Mouse (Mus musculus): ENCODE results near the gene Bpifb3. TPM values are rescaled to one million over a fixed set of nuclear protein-coding genes. Genes with fewer than 3 reads are reported as not detected.

The Bpifb3 gene
- polyA plus RNA-seq, 1 experiment from 2014 or later, result not detected

DNA sequence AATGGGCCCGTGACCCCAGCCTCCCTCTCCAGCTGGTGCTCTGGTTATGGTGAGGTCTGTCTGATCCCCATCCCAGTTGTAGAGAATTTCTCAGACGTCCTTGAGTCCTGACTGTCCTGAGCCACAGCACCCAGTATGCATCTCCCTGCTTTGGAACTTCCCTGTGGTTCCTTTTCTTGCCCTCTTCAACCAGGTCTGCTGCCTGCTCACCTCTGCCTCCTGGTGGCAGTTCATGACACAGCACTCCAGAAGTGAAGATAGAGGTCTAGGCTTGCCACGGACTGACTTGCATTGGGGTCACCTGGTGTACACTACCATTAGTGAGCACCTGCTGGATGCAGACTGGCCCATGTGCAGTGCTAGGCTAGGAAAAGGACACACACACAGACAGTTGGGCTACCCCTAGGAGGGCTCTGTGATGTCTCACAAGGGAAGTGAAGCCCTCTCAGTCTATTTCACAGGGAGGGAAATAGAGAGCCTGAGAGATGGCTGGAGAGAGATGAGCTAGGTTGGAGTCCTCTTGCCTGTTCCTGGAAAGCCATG is 11.9 kb downstream of the Bpifb3 start:
- Histone ChIP-seq H3K4me1 (ENCODE audit: control insufficient read depth, insufficient read depth, low read length) (no peaks in the 10 kb centered on the region; the same call in 1 of the 2 replicates), H3K9me3 (replicated peaks; ENCODE audit: control insufficient read depth, low read length, poor library complexity, severe bottlenecking) (no peaks in the 10 kb centered on the region), H3K27ac (ENCODE audit: low read length) (no peak overlapping the region), H3K27me3 (ENCODE audit: control insufficient read depth, insufficient read depth, low read depth, low read length) (no peaks in the 10 kb centered on the region), H3K4me2 (ENCODE audit: low read length) (no peak overlapping the region), H3K9ac (ENCODE audit: low read depth, low read length) (no peak overlapping the region), H3K4me3 (ENCODE audit: low read depth, low read length) (no peak overlapping the region), H3K36me3 (ENCODE audit: control insufficient read depth, insufficient read depth, low read length) (no peaks in the 10 kb centered on the region)
- WGBS, result 48% methylated on average over 3 of the region's 3 CpGs
- no peak for ATAC-seq

DNA sequence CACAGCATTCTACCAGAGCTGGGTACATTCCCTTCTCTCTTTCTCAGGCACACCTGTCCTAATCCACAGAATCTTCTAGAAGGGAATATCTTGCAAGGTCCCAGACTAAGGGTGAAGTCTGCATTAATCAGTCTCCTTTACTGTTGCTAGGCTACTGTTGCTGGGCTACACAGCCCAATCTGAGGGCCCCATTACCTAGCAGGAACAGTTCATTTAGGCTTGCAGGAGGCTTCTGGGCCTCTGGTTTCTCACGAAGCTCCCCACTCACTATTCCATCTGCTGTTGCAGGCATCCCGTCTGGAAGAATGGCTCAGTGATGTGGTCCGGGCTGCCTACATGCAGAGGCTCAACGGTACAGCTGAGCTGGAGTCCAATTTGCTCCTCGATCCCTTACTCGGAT is 13.1 kb downstream of the Bpifb3 start:
- Histone ChIP-seq H3K27me3 (ENCODE audit: control insufficient read depth, insufficient read depth, low read depth, low read length) (no peaks in the 10 kb centered on the region), H3K4me3 (ENCODE audit: low read depth, low read length) (no peak overlapping the region), H3K4me2 (ENCODE audit: low read length) (no peak overlapping the region), H3K9me3 (replicated peaks; ENCODE audit: control insufficient read depth, low read length, poor library complexity, severe bottlenecking) (no peaks in the 10 kb centered on the region), H3K4me1 (ENCODE audit: control insufficient read depth, insufficient read depth, low read length) (no peaks in the 10 kb centered on the region; the same call in 1 of the 2 replicates), H3K36me3 (ENCODE audit: control insufficient read depth, insufficient read depth, low read length) (no peaks in the 10 kb centered on the region), H3K9ac (ENCODE audit: low read depth, low read length) (no peak overlapping the region), H3K27ac (ENCODE audit: low read length) (no peak overlapping the region)
- peak; percentile 82 for ATAC-seq
- 42% methylated on average over 6 of the region's 6 CpGs for WGBS

DNA sequence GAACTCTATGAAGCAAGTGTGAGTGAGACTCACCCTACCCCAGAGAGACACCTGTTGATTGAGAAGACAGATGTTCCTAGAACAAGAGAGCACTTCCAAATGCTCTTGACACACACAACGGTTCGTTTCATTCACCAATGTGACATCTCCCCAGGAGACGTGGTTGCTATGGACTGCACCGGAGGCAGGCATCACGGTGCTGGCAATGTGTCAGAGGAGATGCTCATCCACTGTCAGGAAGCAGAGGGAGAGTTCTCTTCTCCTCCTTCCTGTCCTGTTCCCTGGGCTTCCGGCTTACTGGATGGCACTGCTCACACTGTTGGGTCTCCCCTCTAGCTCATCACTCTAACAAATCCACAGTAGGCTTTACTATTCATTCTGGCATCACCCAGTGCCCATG is 15.3 kb downstream of the Bpifb3 start:
- Histone ChIP-seq H3K9me3 (replicated peaks; ENCODE audit: control insufficient read depth, low read length, poor library complexity, severe bottlenecking) (no peaks in the 10 kb centered on the region), H3K27me3 (ENCODE audit: control insufficient read depth, insufficient read depth, low read depth, low read length) (no peaks in the 10 kb centered on the region), H3K4me2 (ENCODE audit: low read length) (no peak overlapping the region), H3K36me3 (ENCODE audit: control insufficient read depth, insufficient read depth, low read length) (no peaks in the 10 kb centered on the region), H3K4me1 (ENCODE audit: control insufficient read depth, insufficient read depth, low read length) (no peaks in the 10 kb centered on the region; the same call in 1 of the 2 replicates), H3K27ac (ENCODE audit: low read length) (no peak overlapping the region), H3K4me3 (ENCODE audit: low read depth, low read length) (no peak overlapping the region), H3K9ac (ENCODE audit: low read depth, low read length) (no peak overlapping the region)
- 60% methylated on average over 6 of the region's 6 CpGs for WGBS
- ATAC-seq, result no peak

DNA sequence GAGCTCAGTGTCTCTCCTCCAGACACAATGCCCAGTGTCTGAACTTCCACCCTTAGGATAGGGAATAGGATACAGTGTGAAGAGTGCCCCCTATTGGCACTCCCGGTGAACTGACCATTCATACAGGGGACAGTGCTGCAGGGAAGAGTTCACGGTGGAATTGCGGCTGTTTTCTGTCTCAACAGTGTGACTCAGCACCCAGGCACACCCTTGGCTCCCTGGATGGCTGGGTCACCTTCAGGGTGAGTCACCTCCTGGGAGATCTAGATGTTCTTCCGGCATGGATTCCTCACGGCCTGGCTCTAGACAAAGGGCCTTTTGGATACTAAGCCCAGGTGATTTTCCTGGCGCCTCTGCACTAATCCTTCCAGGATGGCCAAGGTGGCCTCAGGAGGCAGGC is 17.3 kb downstream of the Bpifb3 start:
- no peak for ATAC-seq
- H3K4me1 ChIP-seq (ENCODE audit: control insufficient read depth, insufficient read depth, low read length), result no peaks in the 10 kb centered on the region; the same call in 1 of the 2 replicates
- WGBS, result 90% methylated on average over 6 of the region's 6 CpGs
- no peak overlapping the region for H3K27ac ChIP-seq (ENCODE audit: low read length)
- H3K4me2 ChIP-seq (ENCODE audit: low read length), result no peak overlapping the region
- H3K9ac ChIP-seq (ENCODE audit: low read depth, low read length), result no peak overlapping the region
- H3K27me3 ChIP-seq (ENCODE audit: control insufficient read depth, insufficient read depth, low read depth, low read length), result no peaks in the 10 kb centered on the region
- no peaks in the 10 kb centered on the region for H3K36me3 ChIP-seq (ENCODE audit: control insufficient read depth, insufficient read depth, low read length)
- no peaks in the 10 kb centered on the region for H3K9me3 ChIP-seq (replicated peaks; ENCODE audit: control insufficient read depth, low read length, poor library complexity, severe bottlenecking)
- no peak overlapping the region for H3K4me3 ChIP-seq (ENCODE audit: low read depth, low read length)

DNA sequence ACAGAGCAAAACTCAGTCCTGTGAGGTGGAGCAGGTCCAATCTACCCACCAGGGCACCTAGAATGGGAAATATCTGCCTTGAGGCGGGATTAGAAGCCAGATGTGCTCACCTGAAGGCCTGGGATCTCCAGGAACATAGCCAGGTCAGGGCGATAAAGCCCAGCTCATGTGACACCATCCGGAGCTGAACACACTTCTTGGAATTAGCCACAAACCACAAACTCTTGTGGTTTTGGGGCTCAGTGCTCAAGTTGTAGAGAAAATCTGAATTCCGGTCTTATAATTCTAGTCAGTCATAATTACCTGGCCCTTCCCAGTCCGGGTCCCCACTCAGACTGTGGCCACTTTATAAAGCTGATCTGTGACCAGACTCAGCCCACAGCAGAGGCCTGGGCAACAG is 19.8 kb downstream of the Bpifb3 start, which contains the start of gene Bpifb4:
TSS of gene Bpifb4 (plus strand) at position 370 of the 400 bp plus-strand sequence.
- Histone ChIP-seq H3K9ac (ENCODE audit: low read depth, low read length) (no peak within 1 kb of the TSS), H3K27me3 (ENCODE audit: control insufficient read depth, insufficient read depth, low read depth, low read length) (no peaks in the 10 kb centered on the region), H3K9me3 (replicated peaks; ENCODE audit: control insufficient read depth, low read length, poor library complexity, severe bottlenecking) (no peaks in the 10 kb centered on the region), H3K4me3 (ENCODE audit: low read depth, low read length) (no peak within 1 kb of the TSS), H3K36me3 (ENCODE audit: control insufficient read depth, insufficient read depth, low read length) (no peaks in the 10 kb centered on the region), H3K27ac (ENCODE audit: low read length) (no peak within 1 kb of the TSS), H3K4me1 (ENCODE audit: control insufficient read depth, insufficient read depth, low read length) (no peaks in the 10 kb centered on the region), H3K4me2 (ENCODE audit: low read length) (no peak within 1 kb of the TSS)
- WGBS, result 89% methylated on average over 5 of the region's 5 CpGs
- no peak for ATAC-seq

DNA sequence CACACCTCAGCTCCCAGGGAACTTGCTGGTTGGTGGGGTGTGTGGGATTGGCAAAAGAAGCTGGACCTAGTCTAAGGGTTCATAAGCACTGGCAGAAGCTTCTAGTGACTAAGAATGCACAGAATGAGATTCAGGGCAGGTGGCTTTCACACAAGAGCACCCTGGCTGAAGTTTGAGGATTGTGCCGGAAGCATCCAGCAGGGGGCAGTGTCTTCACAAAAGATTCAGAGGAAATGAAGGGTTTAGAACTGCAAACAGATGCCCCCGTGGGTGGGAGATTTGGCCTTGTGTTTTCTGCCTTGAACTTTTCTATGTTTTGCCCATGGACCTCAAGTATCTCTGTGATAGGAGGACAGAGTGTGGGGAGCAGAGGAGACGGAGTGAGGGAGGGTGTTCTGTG is 25.5 kb downstream of the Bpifb3 start:
- no peaks in the 10 kb centered on the region for H3K36me3 ChIP-seq (ENCODE audit: control insufficient read depth, insufficient read depth, low read length)
- no peak for ATAC-seq
- no peak overlapping the region for H3K9ac ChIP-seq (ENCODE audit: low read depth, low read length)
- no peaks in the 10 kb centered on the region for H3K27me3 ChIP-seq (ENCODE audit: control insufficient read depth, insufficient read depth, low read depth, low read length)
- no peak overlapping the region for H3K4me3 ChIP-seq (ENCODE audit: low read depth, low read length)
- H3K4me2 ChIP-seq (ENCODE audit: low read length), result no peak overlapping the region
- no peak overlapping the region for H3K27ac ChIP-seq (ENCODE audit: low read length)
- no peaks in the 10 kb centered on the region for H3K9me3 ChIP-seq (replicated peaks; ENCODE audit: control insufficient read depth, low read length, poor library complexity, severe bottlenecking)
- 38% methylated on average over 3 of the region's 3 CpGs for WGBS
- H3K4me1 ChIP-seq (ENCODE audit: control insufficient read depth, insufficient read depth, low read length), result no peaks in the 10 kb centered on the region

DNA sequence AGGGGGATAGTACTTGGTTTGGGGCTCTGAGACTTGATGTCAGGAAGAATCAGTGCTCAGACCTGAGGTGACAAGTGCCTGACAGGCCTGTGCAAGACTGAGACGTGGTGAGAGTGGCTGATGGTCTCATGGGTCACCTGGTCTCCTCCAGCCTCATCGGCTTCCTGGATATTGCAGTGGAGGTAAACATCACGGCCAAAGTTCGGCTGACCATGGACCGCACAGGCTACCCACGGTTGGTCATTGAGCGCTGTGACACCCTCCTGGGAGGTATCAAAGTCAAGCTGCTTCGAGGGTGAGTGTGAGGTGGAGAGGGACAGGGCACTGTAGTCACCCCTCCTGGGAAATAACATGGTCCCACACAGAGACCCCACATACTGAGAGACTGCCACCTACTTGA is 26.5 kb downstream of the Bpifb3 start:
- ATAC-seq, result no peak
- Histone ChIP-seq H3K36me3 (ENCODE audit: control insufficient read depth, insufficient read depth, low read length) (no peaks in the 10 kb centered on the region), H3K27ac (ENCODE audit: low read length) (no peak overlapping the region), H3K4me1 (ENCODE audit: control insufficient read depth, insufficient read depth, low read length) (no peaks in the 10 kb centered on the region), H3K9ac (ENCODE audit: low read depth, low read length) (no peak overlapping the region), H3K4me3 (ENCODE audit: low read depth, low read length) (no peak overlapping the region), H3K27me3 (ENCODE audit: control insufficient read depth, insufficient read depth, low read depth, low read length) (no peaks in the 10 kb centered on the region), H3K9me3 (replicated peaks; ENCODE audit: control insufficient read depth, low read length, poor library complexity, severe bottlenecking) (no peaks in the 10 kb centered on the region), H3K4me2 (ENCODE audit: low read length) (no peak overlapping the region)
- WGBS, result 89% methylated on average over 8 of the region's 8 CpGs

DNA sequence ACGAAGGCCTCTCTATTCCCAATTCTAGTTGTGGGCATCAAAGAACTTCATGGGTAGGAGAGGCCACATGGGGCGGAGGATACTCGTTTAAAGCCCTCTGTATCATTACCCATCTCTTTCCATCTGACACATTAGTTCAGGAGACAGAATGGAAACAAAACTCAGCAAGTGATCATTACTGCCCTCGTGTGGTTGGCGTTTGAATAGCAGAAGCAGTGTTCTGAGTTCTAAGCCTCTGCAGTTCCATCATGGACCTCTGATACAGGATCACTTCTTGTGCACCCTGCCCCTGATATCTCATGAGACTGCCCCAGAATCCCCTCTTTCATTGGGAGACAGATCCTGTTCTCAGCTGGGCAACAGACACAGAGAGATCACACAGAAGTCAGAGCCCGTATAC is 34.9 kb downstream of the Bpifb3 start:
- Histone ChIP-seq H3K4me3 (ENCODE audit: low read depth, low read length) (no peak overlapping the region), H3K9me3 (replicated peaks; ENCODE audit: control insufficient read depth, low read length, poor library complexity, severe bottlenecking) (no peaks in the 10 kb centered on the region), H3K27me3 (ENCODE audit: control insufficient read depth, insufficient read depth, low read depth, low read length) (no peaks in the 10 kb centered on the region), H3K9ac (ENCODE audit: low read depth, low read length) (no peak overlapping the region), H3K27ac (ENCODE audit: low read length) (no peak overlapping the region), H3K4me2 (ENCODE audit: low read length) (no peak overlapping the region), H3K36me3 (ENCODE audit: control insufficient read depth, insufficient read depth, low read length) (no peaks in the 10 kb centered on the region), H3K4me1 (ENCODE audit: control insufficient read depth, insufficient read depth, low read length) (no peaks in the 10 kb centered on the region)
- no peak for ATAC-seq
- 31% methylated on average over 6 of the region's 6 CpGs for WGBS

DNA sequence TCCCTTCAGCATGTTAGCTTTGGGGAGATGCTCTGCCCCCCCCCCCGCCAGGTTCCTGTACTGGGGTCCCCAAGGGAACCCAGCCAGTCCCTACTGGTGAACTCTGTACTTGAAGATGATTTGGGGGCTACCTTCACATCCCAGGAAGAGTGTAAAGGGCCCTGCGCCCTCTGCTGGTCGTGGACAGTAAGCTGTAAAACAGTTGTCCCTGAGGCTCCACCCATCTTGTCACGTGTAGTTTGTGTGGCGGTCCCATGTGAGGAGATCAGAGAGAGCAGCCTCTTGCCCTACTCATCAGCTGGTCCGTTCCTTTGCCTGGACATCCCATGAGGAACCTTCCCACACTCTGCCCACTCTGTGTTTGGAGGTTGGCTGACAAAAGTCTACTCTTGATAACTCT is 35.8 kb downstream of the Bpifb3 start:
- 7% methylated on average over 6 of the region's 6 CpGs for WGBS

More for the DNA sequence above, 35.8 kb downstream of the Bpifb3 start:
- Histone ChIP-seq H3K9ac (ENCODE audit: low read depth, low read length) (no peak overlapping the region), H3K27ac (ENCODE audit: low read length) (no peak overlapping the region), H3K36me3 (ENCODE audit: control insufficient read depth, insufficient read depth, low read length) (no peaks in the 10 kb centered on the region), H3K9me3 (replicated peaks; ENCODE audit: control insufficient read depth, low read length, poor library complexity, severe bottlenecking) (no peaks in the 10 kb centered on the region), H3K4me1 (ENCODE audit: control insufficient read depth, insufficient read depth, low read length) (no peaks in the 10 kb centered on the region), H3K27me3 (ENCODE audit: control insufficient read depth, insufficient read depth, low read depth, low read length) (no peaks in the 10 kb centered on the region), H3K4me3 (ENCODE audit: low read depth, low read length) (no peak overlapping the region), H3K4me2 (ENCODE audit: low read length) (peak overlapping the region; percentile 43)
- no peak; the same call in 1 of the 2 replicates for ATAC-seq
